Mouse (Mus musculus): ENCODE data around the gene Rcor2.

DNA sequence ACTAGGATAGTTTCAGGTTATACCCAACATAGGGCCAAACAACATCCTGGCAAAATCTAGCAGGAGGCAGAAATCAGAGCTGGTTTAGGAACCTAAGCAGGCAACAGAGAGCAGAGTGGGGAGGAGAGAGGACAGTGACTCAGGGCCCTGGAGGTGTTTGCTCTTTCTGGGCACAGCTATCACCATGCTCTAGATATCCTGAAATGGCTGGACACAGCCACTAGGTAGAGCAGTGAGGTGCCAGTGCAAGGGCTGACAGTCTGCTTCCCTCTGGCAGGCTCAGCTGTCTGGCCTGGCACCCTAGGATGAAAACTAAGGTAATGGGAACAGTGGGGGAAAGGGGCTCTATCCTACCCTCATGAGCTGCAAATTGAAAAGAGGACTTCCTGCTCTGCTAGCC is 43.6 kb upstream of the Rcor2 start:
- TF ChIP-seq CTCF (IDR thresholded peaks at IDR 0.05; ENCODE audit: low read depth) = no peak
- TF ChIP-seq EP300 (IDR thresholded peaks at IDR 0.05; ENCODE audit: low read depth) = no peak
